Mouse (Mus musculus): ENCODE data around the gene Clic6. TPM values are rescaled to one million over a fixed set of nuclear protein-coding genes. Genes with fewer than 3 reads are reported as not detected.
"Not testable (repeated sequence)": the region's sequence is repeated elsewhere in the genome, so short reads cannot be mapped to it uniquely, and the experiment has no call there.

The Clic6 gene
- polyA plus RNA-seq, 1 experiment from 2014 or later = 13.2 TPM

- Histone ChIP-seq H3K4me1 (no peaks in the 10 kb centered on the region), H3K9me3 (replicated peaks) (no peaks in the 10 kb centered on the region), H3K36me3 (no peaks in the 10 kb centered on the region), H3K9ac (no peak overlapping the region), H3K4me2 (replicated peaks) (no peak overlapping the region), H3K27me3 (no peaks in the 10 kb centered on the region), H3K27ac (no peak overlapping the region), H3K4me3 (no peak overlapping the region)
- 75% methylated on average over 13 of the region's 13 CpGs for WGBS
- ATAC-seq (ENCODE audit: low FRiP score) = no peak
Measured at GRCm38 (mm10) chr16:92510835-92511772, 25.6 kb downstream of the Clic6 start.

DNA sequence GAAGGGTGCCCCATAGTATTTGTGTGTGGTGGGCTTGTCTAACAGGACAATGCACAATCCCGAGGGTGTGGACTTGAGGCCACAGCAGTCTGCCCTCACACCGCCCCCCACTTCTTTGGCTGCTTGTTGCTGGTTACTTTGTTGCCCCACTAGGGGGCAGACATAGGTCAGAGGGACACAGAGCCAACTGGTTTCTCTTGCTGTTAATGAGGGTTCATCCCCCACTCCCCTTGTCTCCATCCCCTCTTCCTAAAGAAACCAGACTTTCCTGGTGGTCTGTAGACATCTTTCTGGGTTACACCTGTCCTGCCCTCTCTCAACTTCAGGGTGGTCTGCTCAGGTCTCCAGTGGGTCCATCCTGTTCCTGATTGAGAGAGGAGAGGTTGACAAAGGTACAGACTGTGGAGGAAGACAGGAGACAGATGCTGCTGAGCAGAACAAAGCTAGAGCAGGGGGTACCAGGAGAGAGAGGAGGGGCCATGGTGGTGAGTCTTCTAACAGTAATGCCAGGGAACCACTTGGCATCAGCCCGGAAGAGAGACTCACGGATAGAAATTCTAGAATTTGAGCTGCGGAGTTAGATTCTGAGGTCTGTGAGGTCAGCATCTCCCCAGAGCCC lies 26.3 kb downstream of the Clic6 start:
- H3K4me2 ChIP-seq (replicated peaks) = no peak overlapping the region
- H3K27me3 ChIP-seq = no peaks in the 10 kb centered on the region
- H3K9ac ChIP-seq = no peak overlapping the region
- WGBS = 49% methylated on average over 5 of the region's 5 CpGs
- no peak for ATAC-seq (ENCODE audit: low FRiP score)
- H3K27ac ChIP-seq = no peak overlapping the region
- no peaks in the 10 kb centered on the region for H3K4me1 ChIP-seq
- H3K36me3 ChIP-seq = no peaks in the 10 kb centered on the region
- no peaks in the 10 kb centered on the region for H3K9me3 ChIP-seq (replicated peaks)
- H3K4me3 ChIP-seq = no peak overlapping the region

- WGBS = 80% methylated on average over 9 of the region's 9 CpGs
- not testable (repeated sequence) for H3K4me2 ChIP-seq (replicated peaks); ATAC-seq (ENCODE audit: low FRiP score); H3K27ac ChIP-seq; H3K36me3 ChIP-seq; H3K9ac ChIP-seq; H3K4me3 ChIP-seq; H3K9me3 ChIP-seq (replicated peaks); H3K27me3 ChIP-seq; H3K4me1 ChIP-seq
Measured at GRCm38 (mm10) chr16:92514896-92515295, 29.4 kb downstream of the Clic6 start.

GRCm38 (mm10) chr16:92516139-92516538 lies 30.6 kb downstream of the Clic6 start:
- 89% methylated on average over 9 of the region's 9 CpGs for WGBS
- ATAC-seq (ENCODE audit: low FRiP score) = no peak
- no peaks in the 10 kb centered on the region for H3K27me3 ChIP-seq
- no peaks in the 10 kb centered on the region for H3K4me1 ChIP-seq
- H3K9me3 ChIP-seq (replicated peaks) = no peaks in the 10 kb centered on the region
- no peak overlapping the region for H3K27ac ChIP-seq
- no peak overlapping the region for H3K9ac ChIP-seq
- no peak overlapping the region for H3K4me2 ChIP-seq (replicated peaks)
- H3K36me3 ChIP-seq = no peaks in the 10 kb centered on the region
- H3K4me3 ChIP-seq = no peak overlapping the region

DNA sequence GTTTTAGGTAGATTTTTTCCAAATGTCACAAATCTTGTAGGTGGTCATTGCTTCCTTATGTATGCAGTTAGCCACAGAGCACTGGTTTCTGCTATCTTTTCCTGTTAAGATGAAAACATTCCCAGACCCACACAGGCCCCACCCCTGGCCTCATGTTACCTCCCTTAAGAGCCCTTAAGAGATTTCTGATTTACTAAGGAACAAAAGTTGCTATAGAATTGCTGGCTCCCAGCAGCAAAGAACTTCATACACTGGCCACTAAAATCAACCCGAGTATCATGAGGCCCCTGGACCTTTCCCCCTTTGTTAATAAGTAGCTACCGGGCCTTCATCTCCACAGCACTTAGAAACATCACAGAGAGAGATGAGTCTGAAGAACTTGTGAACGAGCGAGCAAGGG lies 33.2 kb downstream of the Clic6 start:
- Histone ChIP-seq H3K4me3 (no peak overlapping the region), H3K4me2 (replicated peaks) (no peak overlapping the region), H3K4me1 (no peaks in the 10 kb centered on the region), H3K27ac (no peak overlapping the region), H3K36me3 (no peaks in the 10 kb centered on the region), H3K9ac (no peak overlapping the region), H3K27me3 (no peaks in the 10 kb centered on the region), H3K9me3 (replicated peaks) (no peaks in the 10 kb centered on the region)
- ATAC-seq (ENCODE audit: low FRiP score) = no peak
- 63% methylated on average over 4 of the region's 4 CpGs for WGBS

- no peak overlapping the region for H3K4me3 ChIP-seq
- H3K4me1 ChIP-seq = no peaks in the 10 kb centered on the region
- H3K4me2 ChIP-seq (replicated peaks) = no peak overlapping the region
- H3K9ac ChIP-seq = no peak overlapping the region
- ATAC-seq (ENCODE audit: low FRiP score) = no peak
- WGBS = 55% methylated on average over 13 of the region's 13 CpGs
- no peaks in the 10 kb centered on the region for H3K27me3 ChIP-seq
- no peaks in the 10 kb centered on the region for H3K36me3 ChIP-seq
- no peak overlapping the region for H3K27ac ChIP-seq
- H3K9me3 ChIP-seq (replicated peaks) = no peaks in the 10 kb centered on the region
Measured at GRCm38 (mm10) chr16:92519820-92520492, 34.4 kb downstream of the Clic6 start.

GRCm38 (mm10) chr16:92523351-92523750 lies 37.8 kb downstream of the Clic6 start:
- WGBS = 85% methylated on average over 8 of the region's 8 CpGs
- no peaks in the 10 kb centered on the region for H3K27me3 ChIP-seq
- H3K9ac ChIP-seq = no peak overlapping the region
- no peaks in the 10 kb centered on the region; the same call in 1 of the 2 replicates for H3K4me1 ChIP-seq
- ATAC-seq (ENCODE audit: low FRiP score) = no peak
- H3K27ac ChIP-seq = no peak overlapping the region
- H3K4me3 ChIP-seq = no peak overlapping the region
- no peaks in the 10 kb centered on the region for H3K36me3 ChIP-seq
- no peak overlapping the region for H3K4me2 ChIP-seq (replicated peaks)
- no peaks in the 10 kb centered on the region for H3K9me3 ChIP-seq (replicated peaks)

- Histone ChIP-seq H3K4me3 (no peak overlapping the region), H3K4me2 (replicated peaks) (no peak overlapping the region), H3K27ac (no peak overlapping the region), H3K9ac (no peak overlapping the region), H3K36me3 (no peaks in the 10 kb centered on the region), H3K4me1 (no peaks in the 10 kb centered on the region; the same call in 1 of the 2 replicates), H3K27me3 (no peaks in the 10 kb centered on the region), H3K9me3 (replicated peaks) (no peaks in the 10 kb centered on the region; the same call in 1 of the 2 replicates)
- 81% methylated on average over 8 of the region's 8 CpGs for WGBS
- ATAC-seq (ENCODE audit: low FRiP score) = no peak
Measured at GRCm38 (mm10) chr16:92524651-92525050, 39.1 kb downstream of the Clic6 start.

DNA sequence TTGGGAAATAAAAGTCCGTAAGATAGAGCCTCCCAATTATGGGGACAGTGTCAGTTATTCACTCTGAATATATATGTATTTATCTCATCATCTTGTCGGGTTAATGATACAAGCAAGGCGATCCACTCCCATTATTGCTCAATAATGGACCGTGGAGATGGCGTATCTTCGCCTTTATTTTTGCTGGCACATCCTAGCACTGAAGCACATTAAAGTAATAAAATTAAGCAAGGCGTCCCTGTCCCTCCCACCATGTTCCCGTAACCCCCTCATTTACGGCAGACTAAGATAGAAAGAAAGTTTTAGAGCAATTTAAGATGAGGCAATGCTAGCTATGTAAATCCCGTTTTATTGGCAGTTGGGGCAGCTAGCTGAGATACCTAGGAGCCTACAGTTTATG lies 40.4 kb downstream of the Clic6 start:
- H3K9ac ChIP-seq = no peak overlapping the region
- H3K27ac ChIP-seq = no peak overlapping the region
- H3K4me2 ChIP-seq (replicated peaks) = no peak overlapping the region
- H3K27me3 ChIP-seq = no peaks in the 10 kb centered on the region
- ATAC-seq (ENCODE audit: low FRiP score) = no peak
- H3K4me3 ChIP-seq = no peak overlapping the region
- H3K36me3 ChIP-seq = no peaks in the 10 kb centered on the region
- H3K4me1 ChIP-seq = no peaks in the 10 kb centered on the region; the same call in 1 of the 2 replicates
- WGBS = 82% methylated on average over 10 of the region's 10 CpGs
- no peaks in the 10 kb centered on the region; the same call in 1 of the 2 replicates for H3K9me3 ChIP-seq (replicated peaks)

DNA sequence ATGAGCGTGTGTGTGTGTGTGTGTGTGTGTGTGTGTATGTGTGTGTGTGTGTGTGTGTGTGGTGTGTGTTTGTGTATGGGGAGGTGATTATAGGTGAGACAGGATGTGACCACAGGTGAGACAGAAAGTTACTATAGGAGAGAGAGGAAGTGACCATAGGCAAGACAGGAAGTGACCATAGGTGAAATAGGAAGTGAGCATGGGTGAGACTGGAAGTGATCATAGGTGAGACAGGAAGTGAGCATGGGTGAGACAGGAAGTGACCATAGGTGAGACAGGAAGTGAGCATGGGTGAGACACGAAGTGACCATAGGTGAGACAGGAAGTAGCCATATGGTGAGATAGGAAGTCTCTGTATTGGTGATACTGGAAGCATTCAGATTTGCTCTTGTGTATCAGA lies 49.7 kb downstream of the Clic6 start:
- no peaks in the 10 kb centered on the region for H3K4me1 ChIP-seq
- no peak overlapping the region for H3K9ac ChIP-seq
- no peak overlapping the region for H3K4me3 ChIP-seq
- H3K4me2 ChIP-seq (replicated peaks) = no peak overlapping the region
- ATAC-seq (ENCODE audit: low FRiP score) = no peak
- no peaks in the 10 kb centered on the region for H3K27me3 ChIP-seq
- no peaks in the 10 kb centered on the region for H3K9me3 ChIP-seq (replicated peaks)
- H3K27ac ChIP-seq = no peak overlapping the region
- WGBS = 90% methylated on average over 2 of the region's 2 CpGs
- H3K36me3 ChIP-seq = no peaks in the 10 kb centered on the region

- no peak overlapping the region for H3K4me2 ChIP-seq (replicated peaks)
- H3K4me3 ChIP-seq = no peak overlapping the region
- no peaks in the 10 kb centered on the region for H3K4me1 ChIP-seq
- no peak for ATAC-seq (ENCODE audit: low FRiP score)
- no peaks in the 10 kb centered on the region for H3K9me3 ChIP-seq (replicated peaks)
- H3K27ac ChIP-seq = no peak overlapping the region
- no peak overlapping the region for H3K9ac ChIP-seq
- WGBS = 81% methylated on average over 6 of the region's 6 CpGs
- H3K36me3 ChIP-seq = no peaks in the 10 kb centered on the region
- no peaks in the 10 kb centered on the region for H3K27me3 ChIP-seq
Measured at GRCm38 (mm10) chr16:92538356-92538755, 52.8 kb downstream of the Clic6 start.

DNA sequence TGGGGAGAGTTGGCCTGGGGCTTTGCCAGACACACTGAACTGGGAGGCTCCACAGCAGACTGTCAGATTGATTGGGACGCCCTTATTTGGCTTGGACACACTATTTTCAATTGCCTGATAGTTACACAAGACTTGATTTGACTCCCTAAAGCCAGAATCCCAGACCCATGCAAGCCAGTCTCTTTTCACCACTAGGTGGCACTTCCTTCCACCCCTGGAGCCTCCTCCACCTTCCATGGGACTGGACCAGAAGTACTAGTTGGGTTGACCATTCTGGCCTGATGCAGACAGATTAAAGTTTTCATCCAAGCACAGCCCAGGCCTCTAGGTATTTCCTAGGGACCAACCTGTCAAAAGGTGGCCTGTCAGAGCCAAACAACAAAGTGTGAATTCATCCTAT lies 58.7 kb downstream of the Clic6 start:
- Histone ChIP-seq H3K4me3 (no peak overlapping the region), H3K27ac (no peak overlapping the region), H3K9ac (no peak overlapping the region), H3K4me2 (replicated peaks) (no peak overlapping the region), H3K27me3 (no peaks in the 10 kb centered on the region), H3K4me1 (no peaks in the 10 kb centered on the region), H3K36me3 (no peaks in the 10 kb centered on the region), H3K9me3 (replicated peaks) (no peaks in the 10 kb centered on the region)
- no peak for ATAC-seq (ENCODE audit: low FRiP score)
- 67% methylated on average over 1 of the region's 1 CpGs for WGBS

Data from hindbrain, embryonic 12.5 days (tissue).